Mouse (Mus musculus) C2C12 (cell line): ENCODE measurements around the gene Lrrc61.

ENCODE experiments used
- CEBPB ChIP-seq: IDR thresholded peaks from one replicate; pipeline ENCODE4 v1.6.1; 2011; ENCODE audit warnings: low read depth, mild to moderate bottlenecking, control low read depth, moderate library complexity
- CTCF ChIP-seq: IDR thresholded peaks from one replicate; pipeline ENCODE4 v1.5.1; 2011; ENCODE audit not compliant: control insufficient read depth, insufficient read depth, insufficient read length
- MAX ChIP-seq: IDR thresholded peaks from one replicate; pipeline ENCODE4 v1.6.1; 2011; ENCODE audit warnings: mild to moderate bottlenecking, control low read depth
- MYOD1 ChIP-seq: IDR thresholded peaks from one replicate; pipeline ENCODE4 v1.6.1; 2011; ENCODE audit warnings: low read depth; ENCODE audit not compliant: control insufficient read depth, insufficient read length
- USF1 ChIP-seq: IDR thresholded peaks from one replicate; pipeline ENCODE4 v1.6.1; 2011; ENCODE audit warnings: low read depth, mild to moderate bottlenecking, control low read depth, moderate library complexity

DNA sequence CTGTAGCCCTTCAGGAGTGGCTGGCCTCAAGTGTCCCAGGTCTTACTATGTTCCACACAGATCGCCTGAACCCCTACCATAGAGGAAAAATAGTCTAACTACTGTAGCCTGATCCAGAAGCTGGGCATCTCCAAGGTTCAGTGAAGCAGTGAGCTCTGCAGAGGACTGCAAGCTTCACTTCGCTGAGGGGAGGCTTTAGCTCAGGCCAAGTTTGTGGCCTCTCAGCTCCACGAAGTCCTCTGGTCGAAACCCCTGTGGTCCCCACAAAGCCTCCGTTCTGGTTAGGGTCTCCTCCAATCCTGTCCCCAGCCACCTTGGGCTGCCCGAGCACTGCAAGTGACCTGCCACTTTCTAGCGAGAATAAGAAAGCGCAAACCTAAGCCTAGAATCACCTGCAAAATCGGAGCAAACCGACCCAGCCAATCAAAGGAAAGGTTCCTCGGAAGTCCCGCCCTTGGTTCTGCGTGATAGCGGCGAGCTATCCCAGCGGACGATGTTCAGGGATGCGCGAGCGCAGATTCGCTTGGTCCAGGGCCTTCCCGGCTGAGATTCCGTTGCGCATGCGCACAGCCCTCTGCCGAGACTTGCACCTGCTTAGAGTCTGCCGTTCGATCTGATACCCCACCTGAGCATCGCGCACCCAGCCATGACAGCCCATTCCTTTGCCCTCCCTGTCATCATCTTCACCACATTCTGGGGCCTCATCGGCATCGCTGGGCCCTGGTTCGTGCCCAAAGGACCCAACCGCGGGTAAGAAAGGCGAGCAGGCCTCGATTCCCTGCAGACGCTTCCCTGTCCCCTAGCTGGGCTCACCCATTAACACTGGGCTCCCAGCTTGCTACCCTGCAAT, 17.3 kb upstream of the Lrrc61 start, which contains the start of gene Atp6v0e2:
- TF ChIP-seq CTCF (no peak), MAX (no peak), USF1 (no peak), MYOD1 (no peak), CEBPB (no peak)
